Mouse (Mus musculus) lung, postnatal 0 days (tissue): ENCODE results near the gene Ier2. TPM values are rescaled to one million over a fixed set of nuclear protein-coding genes. Genes with fewer than 3 reads are reported as not detected.

ENCODE experiments used
- ATAC-seq: fragments of 200-750 bp; cut with Nextera tagmentation; 2 replicates; pipeline ENCODE4 v1.8.0; 2017; ENCODE audit warnings: moderate library complexity
- DNase-seq: peaks from one replicate; pipeline ENCODE4 v3.0.0-alpha.2; 2016; ENCODE audit warnings: low spot score
- H3K27ac ChIP-seq: fragments of 300-500 bp; sonication (generic); 2 replicates; pipeline ENCODE4 v1.5.1; 2014; ENCODE audit warnings: antibody characterized with exemption, mild to moderate bottlenecking, low read length, mixed read lengths
- H3K27me3 ChIP-seq: fragments of 300-500 bp; sonication (generic); replicated peaks from 2 replicates; pipeline ENCODE4 v1.6.1; 2014; ENCODE audit warnings: low read length, mixed read lengths; ENCODE audit not compliant: insufficient read depth
- H3K36me3 ChIP-seq: fragments of 300-500 bp; sonication (generic); 2 replicates; pipeline ENCODE4 v1.6.1; 2014; ENCODE audit warnings: low read length, mixed read lengths; ENCODE audit not compliant: insufficient read depth
- H3K4me1 ChIP-seq: fragments of 300-500 bp; sonication (generic); 2 replicates; pipeline ENCODE4 v1.6.1; 2014; ENCODE audit warnings: antibody characterized with exemption, low read depth, low read length, mixed read lengths; ENCODE audit not compliant: insufficient read depth
- H3K4me2 ChIP-seq: fragments of 300-500 bp; sonication (generic); replicated peaks from 2 replicates; pipeline ENCODE4 v1.6.1; 2014; ENCODE audit warnings: low read depth, mild to moderate bottlenecking, low read length, moderate library complexity, mixed read lengths
- H3K4me3 ChIP-seq: fragments of 300-500 bp; sonication (generic); 2 replicates; pipeline ENCODE4 v1.5.1; 2014; ENCODE audit warnings: low read depth, low read length
- H3K9ac ChIP-seq: fragments of 300-500 bp; sonication (generic); replicated peaks from 2 replicates; pipeline ENCODE4 v1.6.1; 2014; ENCODE audit warnings: low read depth, mild to moderate bottlenecking
- H3K9me3 ChIP-seq: fragments of 300-500 bp; sonication (generic); 2 replicates; pipeline ENCODE4 v1.6.1; 2016; ENCODE audit warnings: low read length, mixed read lengths
- CTCF ChIP-seq: IDR thresholded peaks from 2 replicates; pipeline ENCODE4 v1.5.1; 2016; ENCODE audit warnings: antibody characterized with exemption, mild to moderate bottlenecking
- EP300 ChIP-seq: IDR thresholded peaks from 2 replicates; pipeline ENCODE4 v1.6.1; 2016; ENCODE audit warnings: antibody characterized with exemption, mild to moderate bottlenecking, control low read depth
- WGBS: fragments of 180-500 bp; shearing (Covaris S2); extraction: QIAGEN DNeasy Blood & Tissue Kit; methylation state at CpG from one replicate; pipeline ENCODE4 v1.1.7; 2014; 5-methylcytosine and 5-hydroxymethylcytosine counted together
- polyA plus RNA-seq: library from polyadenylated mRNA; unstranded; fragments of >200 nt; fragmentation: Nextera tagmentation; extraction: Ambion mirVana; gene quantifications from 2 replicates; pipeline ENCODE4 v1.2.1, GENCODE M21; 2015

Ier2 gene
- polyA plus RNA-seq, 1 experiment from 2014 or later = 113 TPM

DNA sequence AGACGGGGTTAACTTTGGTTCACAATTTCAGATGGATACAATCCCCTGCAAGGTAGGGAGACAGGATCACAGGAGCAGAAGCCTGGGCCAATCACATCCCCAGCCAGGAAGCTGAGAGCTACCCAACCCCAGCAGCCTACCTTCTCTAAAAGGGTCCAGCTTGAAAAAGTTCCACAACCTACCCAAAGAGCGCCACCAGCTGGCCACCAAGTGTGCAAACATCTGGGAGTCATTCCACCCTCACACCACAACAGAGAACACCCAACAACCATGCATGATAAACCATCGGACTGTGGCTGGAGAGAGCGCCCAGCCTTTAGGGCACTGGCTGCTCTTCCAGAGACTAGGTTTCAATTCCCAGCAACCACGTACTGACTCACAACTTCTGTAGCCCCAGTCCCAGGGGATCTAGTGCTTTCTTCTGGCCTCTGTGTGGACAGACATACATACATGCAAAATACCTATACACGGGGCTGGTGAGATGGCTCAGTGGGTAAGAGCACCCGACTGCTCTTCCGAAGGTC, 41.5 kb downstream of the Ier2 start:
- Histone ChIP-seq H3K9me3 (no peaks in the 10 kb centered on the region), H3K27me3 (no peaks in the 10 kb centered on the region), H3K4me2 (no peak overlapping the region), H3K9ac (no peak overlapping the region), H3K27ac (no peak overlapping the region), H3K36me3 (no peaks in the 10 kb centered on the region), H3K4me3 (no peak overlapping the region), H3K4me1 (no peaks in the 10 kb centered on the region)
- ATAC-seq (no peak), DNase-seq (no peak)
- TF ChIP-seq EP300 = no peak
- peak; percentile 34 for TF ChIP-seq CTCF
- WGBS = 61% methylated on average over 8 of the region's 8 CpGs

DNA sequence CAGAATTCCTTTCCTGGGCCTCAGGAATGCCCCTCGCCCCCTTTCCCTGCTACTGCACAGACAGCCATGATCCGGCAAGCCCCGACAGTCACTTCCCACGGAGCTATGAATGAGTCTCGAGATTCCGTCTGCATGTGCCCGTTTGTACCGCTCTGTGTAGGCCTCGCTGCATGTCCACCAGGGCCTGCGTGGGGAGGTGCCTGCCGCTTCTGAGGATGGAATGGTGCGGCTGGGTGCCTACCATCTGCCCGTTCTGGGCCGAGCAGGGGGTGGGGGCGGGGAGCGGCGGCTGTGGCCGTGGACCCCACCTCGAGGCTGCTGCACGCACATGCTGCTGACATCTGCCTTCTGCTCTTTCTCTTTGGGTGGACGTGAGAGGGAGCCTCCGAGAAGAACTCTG, 45.6 kb downstream of the Ier2 start:
- DNase-seq (no peak), ATAC-seq (no peak)
- WGBS = 49% methylated on average over 22 of the region's 22 CpGs
- no peaks in the 10 kb centered on the region for H3K4me1 ChIP-seq
- H3K4me2 ChIP-seq = no peak overlapping the region
- no peaks in the 10 kb centered on the region for H3K27me3 ChIP-seq
- H3K9me3 ChIP-seq = no peaks in the 10 kb centered on the region
- H3K4me3 ChIP-seq = no peak overlapping the region
- no peak overlapping the region for H3K9ac ChIP-seq
- TF ChIP-seq CTCF (no peak), EP300 (no peak)
- no peak overlapping the region for H3K27ac ChIP-seq
- H3K36me3 ChIP-seq = no peaks in the 10 kb centered on the region

DNA sequence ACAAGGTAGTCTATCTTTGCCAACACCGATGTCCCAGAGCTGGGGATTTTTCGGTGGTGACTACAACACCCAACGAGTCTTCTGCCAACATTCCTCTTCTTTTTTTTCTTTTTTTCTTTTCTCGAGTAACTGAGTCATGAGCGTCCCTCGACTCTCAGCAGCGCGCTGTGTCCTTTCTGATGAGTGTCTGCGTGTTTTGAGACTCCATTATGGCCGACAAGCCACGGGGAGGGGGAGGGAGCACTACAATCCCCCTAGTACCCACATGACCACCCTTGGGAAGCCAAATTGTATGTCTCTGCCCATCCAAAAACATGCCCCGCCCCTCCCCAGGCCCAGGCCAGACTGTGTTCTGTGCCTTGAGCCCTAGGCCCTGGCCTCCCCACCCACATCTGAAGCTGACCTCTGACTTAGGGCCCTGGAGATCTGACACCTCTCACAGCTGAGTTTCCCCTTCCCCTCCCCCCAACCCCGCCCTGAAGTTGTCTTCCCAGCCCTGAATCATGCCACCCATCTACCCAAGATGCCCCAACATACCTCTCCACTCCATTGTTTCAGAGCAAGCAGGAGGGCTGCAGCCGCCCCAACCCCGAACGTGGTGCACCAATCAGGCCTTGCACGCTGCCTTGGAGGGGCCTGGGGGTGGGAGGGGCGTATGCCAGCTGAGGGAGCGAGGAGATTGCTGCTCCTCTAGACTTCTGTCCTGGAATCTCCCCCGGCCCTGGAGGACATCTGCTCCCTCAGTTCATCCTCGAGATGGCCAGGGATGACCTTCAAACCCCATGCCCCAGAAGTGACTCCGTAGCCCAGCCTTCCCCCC, 46.8 kb downstream of the Ier2 start:
- H3K4me1 ChIP-seq = no peaks in the 10 kb centered on the region
- H3K27ac ChIP-seq = no peak overlapping the region
- no peaks in the 10 kb centered on the region for H3K27me3 ChIP-seq
- H3K4me2 ChIP-seq = no peak overlapping the region
- no peak overlapping the region for H3K9ac ChIP-seq
- WGBS = 34% methylated on average over 21 of the region's 22 CpGs
- TF ChIP-seq CTCF = no peak
- no peak for TF ChIP-seq EP300
- DNase-seq = no peak
- H3K36me3 ChIP-seq = no peaks in the 10 kb centered on the region
- no peak overlapping the region for H3K4me3 ChIP-seq
- no peak for ATAC-seq
- no peaks in the 10 kb centered on the region for H3K9me3 ChIP-seq

DNA sequence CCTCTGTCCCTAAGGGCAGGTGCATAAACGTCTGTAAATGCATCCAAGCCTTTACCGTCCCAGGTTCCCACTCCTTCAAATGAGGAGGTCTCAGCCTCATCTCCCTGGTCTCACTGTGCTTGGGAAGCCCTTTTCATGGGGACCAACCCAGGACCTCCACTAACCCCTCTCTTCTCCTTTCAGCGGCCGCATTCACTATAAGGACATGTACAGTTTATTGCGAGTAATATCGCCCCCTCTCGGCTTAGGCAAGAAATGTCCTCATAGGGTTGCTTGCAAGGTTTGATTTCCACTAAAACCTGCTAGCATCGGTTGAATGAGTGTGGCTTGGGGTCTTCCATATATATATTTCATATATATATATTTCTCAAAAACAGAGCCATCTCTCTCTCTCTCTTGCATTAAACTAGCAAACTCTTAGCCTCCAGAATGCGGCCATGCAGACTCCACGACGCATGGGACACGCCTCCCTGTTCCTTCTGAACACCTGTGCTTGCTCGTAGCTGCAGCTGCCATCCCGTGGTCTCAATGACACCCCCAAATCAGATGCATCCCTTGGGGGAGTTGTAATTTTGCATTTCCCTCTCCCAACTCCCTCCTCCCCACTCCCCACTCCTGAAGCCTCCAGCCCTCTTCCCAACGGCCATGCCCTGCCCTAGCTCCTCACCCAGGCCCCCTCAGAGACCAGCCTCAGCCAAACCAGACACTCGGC, 48.0 kb downstream of the Ier2 start:
- TF ChIP-seq CTCF (peak; percentile 71), EP300 (no peak)
- ATAC-seq (no peak), DNase-seq (peak; percentile 49)

More for the DNA sequence above, 48.0 kb downstream of the Ier2 start:
- no peak overlapping the region for H3K9ac ChIP-seq
- no peaks in the 10 kb centered on the region for H3K9me3 ChIP-seq
- WGBS = 38% methylated on average over 16 of the region's 16 CpGs
- no peak overlapping the region for H3K4me3 ChIP-seq
- H3K27me3 ChIP-seq = no peaks in the 10 kb centered on the region
- no peak overlapping the region for H3K4me2 ChIP-seq
- no peaks in the 10 kb centered on the region for H3K4me1 ChIP-seq
- H3K36me3 ChIP-seq = no peaks in the 10 kb centered on the region
- no peak overlapping the region for H3K27ac ChIP-seq

Other genes starting within 250 kb of the Ier2 start
- gene Trmt1, start 23.5 kb upstream of the Ier2 start, polyA plus RNA-seq = 38.4 and 43.4 TPM in 2 replicates
- 7.1 and 7.4 TPM in 2 replicates for gene Nacc1, start 25.0 kb upstream of the Ier2 start, polyA plus RNA-seq
- gene Lyl1, start 38.6 kb upstream of the Ier2 start, polyA plus RNA-seq = 11.6 and 13.9 TPM in 2 replicates
- gene G430095P16Rik, start 60.2 kb upstream of the Ier2 start, polyA plus RNA-seq = 2.0 and 2.8 TPM in 2 replicates
- 38.8 and 45.1 TPM in 2 replicates for gene Nfix, start 137.5 kb upstream of the Ier2 start, polyA plus RNA-seq
- gene Dand5, start 160.0 kb upstream of the Ier2 start, polyA plus RNA-seq = 6.2 and 6.8 TPM in 2 replicates
- gene Gadd45gip1, start 168.7 kb upstream of the Ier2 start, polyA plus RNA-seq = 24.4 and 24.8 TPM in 2 replicates
- gene Rad23a, start 177.8 kb upstream of the Ier2 start, polyA plus RNA-seq = 77.9 and 85.7 TPM in 2 replicates
- gene Calr, start 184.1 kb upstream of the Ier2 start, polyA plus RNA-seq = 318 and 405 TPM in 2 replicates
- 44.0 and 44.6 TPM in 2 replicates for gene Farsa, start 194.1 kb upstream of the Ier2 start, polyA plus RNA-seq
- 11.1 and 11.4 TPM in 2 replicates for gene Syce2, start 209.3 kb upstream of the Ier2 start, polyA plus RNA-seq
- 16.2 and 21.1 TPM in 2 replicates for gene Gcdh, start 231.1 kb upstream of the Ier2 start, polyA plus RNA-seq
- gene Klf1, start 239.1 kb upstream of the Ier2 start, polyA plus RNA-seq = 0.69 and 1.1 TPM in 2 replicates
- 24.0 and 29.1 TPM in 2 replicates for gene Dnase2a, start 245.7 kb upstream of the Ier2 start, polyA plus RNA-seq